Mouse (Mus musculus): ENCODE data around the gene Epo.

DNA sequence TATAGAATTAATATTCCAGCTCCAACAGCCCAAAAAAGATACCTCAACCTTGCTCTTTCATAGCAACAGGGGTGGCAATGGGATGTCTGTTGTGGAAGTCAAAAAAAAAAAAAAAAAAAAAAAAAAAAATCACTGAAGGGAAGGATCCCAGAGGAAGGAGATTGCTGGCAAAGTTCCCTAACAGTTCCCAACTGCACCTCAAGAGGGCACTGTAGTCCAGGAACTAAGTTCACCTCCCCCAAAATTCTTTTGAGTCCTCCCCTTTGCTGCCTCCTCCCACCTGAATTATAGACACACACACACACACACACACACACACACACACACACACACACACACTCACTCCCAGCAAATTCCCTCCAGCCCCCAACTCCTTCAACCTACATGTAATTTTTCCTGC is 51.9 kb downstream of the Epo start:
- TF ChIP-seq CTCF (IDR thresholded peaks at IDR 0.05; ENCODE audit: extremely low read depth, insufficient read length, insufficient replicate concordance, low read depth, low read length) (peak; percentile 30; the same call in 1 of the 2 replicates), POLR2A (IDR thresholded peaks at IDR 0.05; ENCODE audit: low read depth, low read length) (no peak)

Measured in small intestine, adult 2 months (tissue).